Mouse (Mus musculus) heart, embryonic 12.5 days (tissue): ENCODE results near the gene Pkd1. TPM values are rescaled to one million over a fixed set of nuclear protein-coding genes. Genes with fewer than 3 reads are reported as not detected.
A peak's percentile ranks its signal among the peaks of the same experiment; 100 is the strongest.

Source experiments
- ATAC-seq: fragments of 200-750 bp; cut with Nextera tagmentation; 2 replicates; pipeline ENCODE4 v1.8.0; 2017; ENCODE audit warnings: moderate TSS enrichment, moderate library complexity; ENCODE audit not compliant: insufficient number of reproducible peaks, low FRiP score
- H3K27ac ChIP-seq: fragments of 300-500 bp; sonication (generic); 2 replicates; pipeline ENCODE4 v1.5.1; 2016; ENCODE audit warnings: mild to moderate bottlenecking, moderate library complexity; ENCODE audit not compliant: poor library complexity, severe bottlenecking
- H3K27me3 ChIP-seq: fragments of 300-500 bp; sonication (generic); replicated peaks from 2 replicates; pipeline ENCODE4 v1.6.1; 2016; ENCODE audit warnings: mild to moderate bottlenecking, moderate library complexity
- H3K36me3 ChIP-seq: fragments of 300-500 bp; sonication (generic); 2 replicates; pipeline ENCODE4 v1.6.1; 2016; ENCODE audit warnings: mild to moderate bottlenecking, moderate library complexity
- H3K4me1 ChIP-seq: fragments of 300-500 bp; sonication (generic); replicated peaks from 2 replicates; pipeline ENCODE4 v1.6.1; 2016; ENCODE audit warnings: mild to moderate bottlenecking
- H3K4me2 ChIP-seq: fragments of 300-500 bp; sonication (generic); 2 replicates; pipeline ENCODE4 v1.6.1; 2016; ENCODE audit warnings: mild to moderate bottlenecking, moderate library complexity
- H3K4me3 ChIP-seq: fragments of 300-500 bp; sonication (generic); 2 replicates; pipeline ENCODE4 v1.5.1; 2016; ENCODE audit warnings: mild to moderate bottlenecking
- H3K9ac ChIP-seq: fragments of 300-500 bp; sonication (generic); 2 replicates; pipeline ENCODE4 v1.6.1; 2016; ENCODE audit warnings: mild to moderate bottlenecking, moderate library complexity
- H3K9me3 ChIP-seq: fragments of 300-500 bp; sonication (generic); replicated peaks from 2 replicates; pipeline ENCODE4 v1.6.1; 2016; ENCODE audit warnings: mild to moderate bottlenecking, moderate library complexity
- WGBS: fragments of 180-500 bp; shearing (Covaris S2); methylation state at CpG from one replicate; pipeline ENCODE4 v1.1.7; 2016; 5-methylcytosine and 5-hydroxymethylcytosine counted together
- polyA plus RNA-seq: library from polyadenylated mRNA; unstranded; fragments of >200 nt; fragmentation: Nextera tagmentation; extraction: Ambion mirVana; gene quantifications from 2 replicates; pipeline ENCODE4 v1.2.1, GENCODE M21; 2016

Gene Pkd1
- polyA plus RNA-seq, 1 experiment from 2014 or later, result 18.9 TPM

DNA sequence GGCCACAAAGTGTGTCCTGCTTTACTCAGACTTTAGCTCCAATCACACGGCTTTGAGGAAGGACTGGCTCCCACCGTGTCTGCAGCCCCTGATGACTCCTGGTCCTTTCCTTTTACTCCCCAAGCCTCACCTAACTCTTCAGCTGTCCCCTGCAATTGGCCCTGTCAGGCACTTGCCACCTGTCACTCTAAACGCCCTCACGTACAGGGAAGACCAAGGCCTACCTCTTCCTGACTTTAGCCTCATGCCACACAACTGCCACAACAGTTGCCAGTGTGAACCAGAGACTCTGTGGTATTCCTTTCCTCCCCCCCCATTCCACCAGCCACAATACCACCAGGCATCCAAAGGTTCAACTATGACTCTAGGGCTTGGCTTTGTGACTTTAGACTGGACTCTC, 29.2 kb upstream of the Pkd1 start:
- Histone ChIP-seq H3K36me3 (peaks cover 53% of the 10 kb centered on the region), H3K4me3 (no peak overlapping the region), H3K27ac (no peak overlapping the region), H3K27me3 (no peaks in the 10 kb centered on the region), H3K9ac (no peak overlapping the region), H3K4me2 (no peak overlapping the region), H3K4me1 (peaks cover 15% of the 10 kb centered on the region), H3K9me3 (no peaks in the 10 kb centered on the region)
- 85% methylated on average over 4 of the region's 4 CpGs for WGBS
- ATAC-seq, result no peak

DNA sequence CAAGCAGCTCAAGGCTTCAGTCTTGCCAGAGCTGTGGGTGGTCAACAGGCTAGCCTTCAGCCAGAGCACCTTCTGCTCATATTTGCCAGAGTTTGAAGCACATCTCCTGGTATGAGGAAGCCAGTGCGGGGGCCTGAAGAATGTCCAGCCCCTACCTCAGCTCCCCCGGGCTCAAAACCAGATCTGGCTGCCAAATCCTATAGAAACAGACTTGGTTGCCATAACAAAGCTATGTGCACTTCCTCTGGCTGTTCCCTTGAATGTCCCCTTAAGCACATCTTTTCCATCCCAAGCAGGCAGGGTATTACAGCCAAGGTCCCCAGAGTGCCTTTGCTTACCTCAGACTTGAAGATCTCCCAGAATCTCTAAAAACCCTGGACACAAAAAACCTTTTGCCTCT, 24.9 kb upstream of the Pkd1 start:
- Histone ChIP-seq H3K4me2 (0 out of 2 replicates have a peak overlapping the region, but pooled peaks have one; percentile 12), H3K9ac (peak overlapping the region; percentile 42; the same call in 1 of the 2 replicates), H3K4me3 (no peak overlapping the region), H3K27me3 (no peaks in the 10 kb centered on the region), H3K4me1 (peaks cover 39% of the 10 kb centered on the region), H3K27ac (no peak overlapping the region), H3K9me3 (no peaks in the 10 kb centered on the region), H3K36me3 (peaks cover 21% of the 10 kb centered on the region)
- 51% methylated on average over 2 of the region's 2 CpGs for WGBS
- ATAC-seq, result no peak

DNA sequence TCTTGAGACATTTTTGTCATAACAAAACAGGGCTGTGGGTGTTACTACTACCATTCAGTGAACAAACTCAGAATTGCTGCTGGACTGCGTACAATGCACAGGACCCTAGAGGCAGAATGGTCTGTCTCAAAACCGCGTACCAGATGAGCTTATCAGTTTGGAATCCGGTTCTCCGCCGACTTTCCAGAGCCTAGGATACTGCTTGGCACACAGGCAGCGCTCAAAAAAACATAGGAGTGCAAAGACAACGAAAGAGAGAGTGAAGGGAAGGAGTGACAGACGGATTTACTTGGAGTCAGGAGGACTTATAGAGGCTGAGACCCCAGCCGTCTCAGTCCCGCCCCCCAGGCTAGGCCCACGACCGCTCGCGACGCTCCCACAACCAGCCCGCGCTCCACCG, 22.3 kb upstream of the Pkd1 start:
- H3K4me2 ChIP-seq, result peak overlapping the region; percentile 71
- peak overlapping the region; percentile 71 for H3K27ac ChIP-seq
- peak overlapping the region; percentile 92 for H3K9ac ChIP-seq
- peak overlapping the region; percentile 79 for H3K4me3 ChIP-seq
- no peak for ATAC-seq
- peaks cover 62% of the 10 kb centered on the region for H3K4me1 ChIP-seq
- H3K36me3 ChIP-seq, result peaks cover 24% of the 10 kb centered on the region
- no peaks in the 10 kb centered on the region for H3K27me3 ChIP-seq
- no peaks in the 10 kb centered on the region for H3K9me3 ChIP-seq
- WGBS, result under 1% methylated on average over 16 of the region's 19 CpGs

GRCm38 (mm10) chr17:24527723-24528559, 21.7 kb upstream of the Pkd1 start, which contains the start of gene Traf7:
Traf7 (minus strand) TSS chr17:24527938.
- peak within 1 kb of the TSS; percentile 79 for H3K4me3 ChIP-seq
- H3K27me3 ChIP-seq, result no peaks in the 10 kb centered on the region
- H3K4me1 ChIP-seq, result peaks cover 67% of the 10 kb centered on the region
- WGBS, result under 1% methylated on average over 40 of the region's 40 CpGs
- H3K9me3 ChIP-seq, result no peaks in the 10 kb centered on the region
- peak within 1 kb of the TSS; percentile 87 for H3K27ac ChIP-seq
- H3K9ac ChIP-seq, result peak within 1 kb of the TSS; percentile 92
- peak within 1 kb of the TSS; percentile 89 for H3K4me2 ChIP-seq
- H3K36me3 ChIP-seq, result peaks cover 24% of the 10 kb centered on the region
- ATAC-seq, result peak; percentile 97

GRCm38 (mm10) chr17:24528560-24528918, 21.1 kb upstream of the Pkd1 start:
- ATAC-seq, result no peak
- Histone ChIP-seq H3K9ac (peak overlapping the region; percentile 87), H3K4me1 (peaks cover 73% of the 10 kb centered on the region), H3K27me3 (no peaks in the 10 kb centered on the region), H3K4me3 (peak overlapping the region; percentile 79), H3K36me3 (peaks cover 20% of the 10 kb centered on the region), H3K9me3 (no peaks in the 10 kb centered on the region), H3K4me2 (peak overlapping the region; percentile 89), H3K27ac (peak overlapping the region; percentile 87)
- WGBS, result under 1% methylated on average over 8 of the region's 8 CpGs

DNA sequence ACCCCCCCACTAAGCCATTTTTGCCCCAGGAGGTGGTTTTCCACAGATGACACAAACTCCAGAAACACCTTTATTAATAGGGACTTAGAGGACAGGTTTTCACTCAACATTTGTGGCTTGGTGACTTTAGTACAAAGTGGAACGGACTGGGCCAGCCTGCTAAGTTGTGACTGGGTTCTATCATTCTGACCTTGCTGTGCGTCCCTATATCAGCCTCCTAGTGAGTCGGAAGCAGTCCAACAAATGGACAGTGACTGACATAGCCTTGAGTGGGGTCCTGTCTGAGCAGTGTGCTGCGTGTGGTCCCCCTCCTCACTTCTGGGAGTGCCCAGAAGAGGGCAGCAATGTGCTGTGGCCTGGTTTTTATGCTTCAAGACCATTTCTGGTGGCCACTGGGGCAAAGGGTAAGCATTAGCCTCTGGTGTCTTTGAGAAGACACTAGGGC, 20.6 kb upstream of the Pkd1 start:
- peaks cover 20% of the 10 kb centered on the region for H3K36me3 ChIP-seq
- peak overlapping the region; percentile 87 for H3K27ac ChIP-seq
- peak overlapping the region; percentile 87 for H3K9ac ChIP-seq
- ATAC-seq, result no peak
- peaks cover 74% of the 10 kb centered on the region for H3K4me1 ChIP-seq
- under 1% methylated on average over 4 of the region's 4 CpGs for WGBS
- no peaks in the 10 kb centered on the region for H3K27me3 ChIP-seq
- H3K4me2 ChIP-seq, result peak overlapping the region; percentile 89
- peak overlapping the region; percentile 79 for H3K4me3 ChIP-seq
- no peaks in the 10 kb centered on the region for H3K9me3 ChIP-seq

- H3K27ac ChIP-seq, result peak overlapping the region; percentile 30; the same call in 1 of the 2 replicates
- H3K9ac ChIP-seq, result peak overlapping the region; percentile 87
- no peaks in the 10 kb centered on the region for H3K9me3 ChIP-seq
- peak overlapping the region; percentile 89 for H3K4me2 ChIP-seq
- H3K36me3 ChIP-seq, result peaks cover 20% of the 10 kb centered on the region
- H3K4me3 ChIP-seq, result peak overlapping the region; percentile 79
- no peak for ATAC-seq
- H3K4me1 ChIP-seq, result peaks cover 67% of the 10 kb centered on the region
- H3K27me3 ChIP-seq, result no peaks in the 10 kb centered on the region
- WGBS, result 30% methylated on average over 5 of the region's 5 CpGs
These were observed 19.8 kb upstream of the Pkd1 start for GRCm38 (mm10) chr17:24529883-24530282.

GRCm38 (mm10) chr17:24530361-24531050, 19.1 kb upstream of the Pkd1 start:
- H3K27ac ChIP-seq, result no peak overlapping the region
- no peaks in the 10 kb centered on the region for H3K9me3 ChIP-seq
- H3K4me1 ChIP-seq, result peaks cover 61% of the 10 kb centered on the region
- 0 out of 2 replicates have a peak overlapping the region, but pooled peaks have one; percentile 79 for H3K4me3 ChIP-seq
- H3K4me2 ChIP-seq, result peak overlapping the region; percentile 89; the same call in 1 of the 2 replicates
- no peaks in the 10 kb centered on the region for H3K27me3 ChIP-seq
- H3K9ac ChIP-seq, result peak overlapping the region; percentile 87
- H3K36me3 ChIP-seq, result peaks cover 20% of the 10 kb centered on the region
- WGBS, result 48% methylated on average over 8 of the region's 8 CpGs
- no peak for ATAC-seq

DNA sequence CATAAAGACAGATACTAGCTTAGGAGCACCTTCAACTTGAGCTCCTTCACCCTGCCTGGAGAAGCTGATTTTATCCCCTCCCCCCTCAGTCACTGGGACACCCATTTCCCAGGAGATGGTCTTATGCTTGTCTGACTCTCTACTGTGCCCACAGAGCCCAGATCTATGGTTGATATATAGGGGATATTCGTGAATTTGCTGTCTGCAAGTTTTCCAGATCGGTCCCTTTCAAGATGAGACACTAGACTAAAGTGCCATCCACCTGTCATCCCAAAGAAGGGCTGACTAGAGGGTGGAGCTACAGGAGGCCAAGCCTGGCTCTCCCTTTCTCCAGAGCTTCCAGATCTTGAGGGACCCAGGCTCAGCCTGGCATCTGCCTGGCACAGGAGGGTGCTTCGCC, 18.6 kb upstream of the Pkd1 start:
- H3K9ac ChIP-seq, result 0 out of 2 replicates have a peak overlapping the region, but pooled peaks have one; percentile 19
- no peaks in the 10 kb centered on the region for H3K9me3 ChIP-seq
- WGBS, result 69% methylated on average over 3 of the region's 3 CpGs
- no peak overlapping the region for H3K4me3 ChIP-seq
- no peak for ATAC-seq
- H3K4me2 ChIP-seq, result no peak overlapping the region
- no peak overlapping the region for H3K27ac ChIP-seq
- no peaks in the 10 kb centered on the region for H3K27me3 ChIP-seq
- H3K36me3 ChIP-seq, result peaks cover 20% of the 10 kb centered on the region
- peaks cover 56% of the 10 kb centered on the region for H3K4me1 ChIP-seq

DNA sequence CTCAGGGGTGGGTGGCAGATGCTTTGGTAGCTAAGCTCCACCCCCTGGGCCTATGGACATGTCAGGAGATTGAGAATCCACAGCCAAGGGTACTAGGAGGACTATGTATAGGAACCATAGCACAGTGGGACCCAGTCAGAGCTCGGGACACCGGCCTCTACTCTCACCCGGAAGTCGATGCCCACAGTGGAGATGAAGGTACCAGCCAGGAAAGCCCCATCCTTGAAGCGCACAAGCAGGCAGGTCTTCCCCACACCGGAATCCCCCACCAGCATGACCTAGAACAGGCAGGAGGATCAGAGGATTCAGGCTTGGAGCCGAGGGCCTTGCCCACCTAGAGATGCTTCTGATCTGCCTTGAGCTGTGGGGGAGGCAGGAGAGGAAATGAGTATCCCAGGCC, 17.6 kb upstream of the Pkd1 start:
- Histone ChIP-seq H3K4me2 (no peak overlapping the region), H3K36me3 (peaks cover 20% of the 10 kb centered on the region), H3K9ac (0 out of 2 replicates have a peak overlapping the region, but pooled peaks have one; percentile 27), H3K4me3 (no peak overlapping the region), H3K4me1 (peaks cover 46% of the 10 kb centered on the region), H3K27me3 (no peaks in the 10 kb centered on the region), H3K27ac (no peak overlapping the region), H3K9me3 (no peaks in the 10 kb centered on the region)
- ATAC-seq, result no peak
- WGBS, result 67% methylated on average over 7 of the region's 7 CpGs
